13 mouse cellular contexts compared by ENCODE assay signal in genomic region chr6:14281476-14281875, GRCm38 (mm10).
DNase-seq lines count a peak whose midpoint lies in the region.
"Had no signal": no experiment of that assay in that cellular context is flagged by ENCODE, and none has a peak within 500 bp of the region (broad histone marks: within the 10 kb centered on the region; RNA-seq: fewer than 3 reads in every experiment).

No protein-coding gene starts in this region.

- peak; percentile 1 for DNase-seq in left cerebral cortex, postnatal 4 days
- no peak for DNase-seq in left cerebral cortex, adult 11 months (ENCODE audit: low spot score)
- DNase-seq in cerebellum, adult 8-10 months, result peak; percentile 11
- peak; percentile 42 to 75 for DNase-seq in cerebellum, postnatal 14 days
- DNase-seq in gastrocnemius, postnatal 36 days, result no peak
- DNase-seq in lung, adult 18-20 months, result no peak
- DNase-seq in adrenal gland, adult 18-20 months (ENCODE audit: low spot score in 2 of 2), result no peak
- DNase-seq: adrenal gland, postnatal 14 days; embryo, embryonic 11 days; gastrocnemius, postnatal 10 days; heart, adult 2 months; heart, postnatal 14 days; kidney, adult 18-20 months had no signal

- intact Hi-C loops in left cerebral cortex, postnatal 4 days (cut with DNase I), result no loop called here
- intact Hi-C loops in gastrocnemius, postnatal 36 days (cut with DNase I), result no loop called here

Comparison
In these comparisons a context has a peak if more than half of its experiments do, and no peak if none do; other contexts are left out.
1. DNase-seq: peak in left cerebral cortex, postnatal 4 days (single experiment), cerebellum, adult 8-10 months (single experiment) and cerebellum, postnatal 14 days (2 of 2); none in left cerebral cortex, adult 11 months (single experiment), gastrocnemius, postnatal 36 days (0 of 2), lung, adult 18-20 months (0 of 2) and adrenal gland, adult 18-20 months (0 of 2).